Mouse (Mus musculus) liver, embryonic 14.5 days (tissue): ENCODE measurements around the gene Orc3. TPM values are rescaled to one million over a fixed set of nuclear protein-coding genes. Genes with fewer than 3 reads are reported as not detected.

ENCODE experiments used
- ATAC-seq: fragments of 200-750 bp; cut with Nextera tagmentation; 2 replicates; pipeline ENCODE4 v1.8.0; 2017; ENCODE audit warnings: moderate number of reproducible peaks, mild to moderate bottlenecking, moderate library complexity; ENCODE audit not compliant: insufficient read depth
- DNase-seq, 3 experiments: peaks; one replicate each; pipeline ENCODE4 v3.0.0-alpha.2; 2012 to 2013; ENCODE audit warnings: low read depth in 3 of 3, low spot score in 3 of 3
- H3K27ac ChIP-seq: fragments of 300-500 bp; sonication (generic); 2 replicates; pipeline ENCODE4 v1.5.1; 2014; ENCODE audit warnings: moderate library complexity, mild to moderate bottlenecking, control low read depth, inconsistent platforms
- H3K27me3 ChIP-seq: fragments of 300-500 bp; sonication (generic); 2 replicates; pipeline ENCODE4 v1.6.1; 2014; ENCODE audit warnings: mild to moderate bottlenecking, low read length, moderate library complexity; ENCODE audit not compliant: control insufficient read depth, insufficient read depth
- H3K36me3 ChIP-seq: fragments of 300-500 bp; sonication (generic); replicated peaks from 2 replicates; pipeline ENCODE4 v1.6.1; 2014; ENCODE audit warnings: low read depth; ENCODE audit not compliant: control insufficient read depth, insufficient read depth
- H3K4me1 ChIP-seq, 2 experiments: fragments of 200-500 bp in 1 of 2; fragments of 300-500 bp in 1 of 2; sonication (generic) in 1 of 2; replicated peaks; 2 replicates each; pipeline ENCODE4 v1.6.1; 2012 to 2014; ENCODE audit warnings: antibody characterized with exemption in 1 of 2, inconsistent platforms in 1 of 2, low read length in 1 of 2; ENCODE audit not compliant: control insufficient read depth in 2 of 2, insufficient read depth in 2 of 2
- H3K4me2 ChIP-seq: fragments of 300-500 bp; sonication (generic); 2 replicates; pipeline ENCODE4 v1.6.1; 2014; ENCODE audit warnings: low read depth, mild to moderate bottlenecking, control low read depth, moderate library complexity
- H3K4me3 ChIP-seq, 2 experiments: fragments of 200-500 bp in 1 of 2; fragments of 300-500 bp in 1 of 2; sonication (generic) in 1 of 2; 2 replicates each; pipeline ENCODE4 v1.5.1; 2012 to 2014; ENCODE audit warnings: low read depth in 2 of 2, low read length in 2 of 2, mild to moderate bottlenecking in 2 of 2, control low read depth in 1 of 2, inconsistent platforms in 1 of 2, moderate library complexity in 1 of 2; ENCODE audit not compliant: insufficient read depth in 1 of 2
- H3K9ac ChIP-seq: fragments of 300-500 bp; sonication (generic); replicated peaks from 2 replicates; pipeline ENCODE4 v1.6.1; 2014; ENCODE audit warnings: mild to moderate bottlenecking, control low read depth, moderate library complexity
- H3K9me3 ChIP-seq: fragments of 300-500 bp; sonication (generic); 2 replicates; pipeline ENCODE4 v1.6.1; 2016; ENCODE audit warnings: low read length, mixed read lengths; ENCODE audit not compliant: control insufficient read depth
- CTCF ChIP-seq: IDR thresholded peaks from 2 replicates; pipeline ENCODE4 v1.5.1; 2016; ENCODE audit warnings: antibody characterized with exemption, low read depth, control low read depth
- EP300 ChIP-seq: IDR thresholded peaks from 2 replicates; pipeline ENCODE4 v1.6.1; 2016; ENCODE audit warnings: antibody characterized with exemption, low read depth
- WGBS: fragments of 180-500 bp; shearing (Covaris S2); extraction: QIAGEN DNeasy Blood & Tissue Kit; methylation state at CpG from one replicate; pipeline ENCODE4 v1.1.7; 2014; ENCODE audit not compliant: insufficient replicate concordance; 5-methylcytosine and 5-hydroxymethylcytosine counted together
- polyA plus RNA-seq, 2 experiments: library from polyadenylated mRNA; depleted of rRNA in 1 of 2; stranded (reverse) in 1 of 2; unstranded in 1 of 2; fragments of >200 nt; fragmentation: Nextera tagmentation in 1 of 2; extraction: Ambion mirVana in 1 of 2; gene quantifications; 2 replicates each; pipeline versions ENCODE4 v1.2.1 to v1.2.3; 2012 to 2014

Gene Orc3
- polyA plus RNA-seq, 2 experiments: 21.9 to 45.0 TPM

GRCm38 (mm10) chr4:34653179-34653578, 38.4 kb upstream of the Orc3 start:
- peaks cover 7% of the 10 kb centered on the region for H3K36me3 ChIP-seq
- no peak overlapping the region for H3K4me2 ChIP-seq
- H3K9ac ChIP-seq: no peak overlapping the region
- no peak for DNase-seq
- H3K4me3 ChIP-seq: no peak overlapping the region
- WGBS: 77% methylated on average over 7 of the region's 7 CpGs
- no peak for ATAC-seq
- H3K4me1 ChIP-seq: no peaks in the 10 kb centered on the region
- no peak for TF ChIP-seq EP300
- H3K9me3 ChIP-seq: no peaks in the 10 kb centered on the region
- no peaks in the 10 kb centered on the region for H3K27me3 ChIP-seq
- no peak overlapping the region for H3K27ac ChIP-seq

GRCm38 (mm10) chr4:34644779-34645178, 30.0 kb upstream of the Orc3 start:
- H3K36me3 ChIP-seq: peaks cover 6% of the 10 kb centered on the region
- H3K4me2 ChIP-seq: no peak overlapping the region
- no peak overlapping the region for H3K27ac ChIP-seq
- H3K4me3 ChIP-seq: no peak overlapping the region
- TF ChIP-seq CTCF (no peak), EP300 (no peak)
- no peaks in the 10 kb centered on the region for H3K4me1 ChIP-seq
- no peak overlapping the region for H3K9ac ChIP-seq
- H3K27me3 ChIP-seq: no peaks in the 10 kb centered on the region
- H3K9me3 ChIP-seq: no peaks in the 10 kb centered on the region
- DNase-seq: no peak
- ATAC-seq: no peak

GRCm38 (mm10) chr4:34640731-34641130, 26.0 kb upstream of the Orc3 start:
- ATAC-seq (no peak), DNase-seq (no peak)
- TF ChIP-seq CTCF (no peak), EP300 (no peak)
- 73% methylated on average over 3 of the region's 3 CpGs for WGBS
- Histone ChIP-seq H3K27ac (no peak overlapping the region), H3K9ac (no peak overlapping the region), H3K27me3 (no peaks in the 10 kb centered on the region), H3K4me2 (no peak overlapping the region), H3K4me3 (no peak overlapping the region), H3K36me3 (peaks cover 6% of the 10 kb centered on the region), H3K9me3 (no peaks in the 10 kb centered on the region), H3K4me1 (no peaks in the 10 kb centered on the region)

- 69% methylated on average over 5 of the region's 5 CpGs for WGBS
- no peaks in the 10 kb centered on the region for H3K4me1 ChIP-seq
- no peak overlapping the region for H3K4me3 ChIP-seq
- H3K4me2 ChIP-seq: no peak overlapping the region
- H3K27me3 ChIP-seq: no peaks in the 10 kb centered on the region
- H3K36me3 ChIP-seq: peaks cover 6% of the 10 kb centered on the region
- ATAC-seq (no peak), DNase-seq (no peak)
- no peaks in the 10 kb centered on the region for H3K9me3 ChIP-seq
- H3K27ac ChIP-seq: no peak overlapping the region
- no peak overlapping the region for H3K9ac ChIP-seq
- no peak for TF ChIP-seq CTCF
- TF ChIP-seq EP300: no peak
These were observed 25.1 kb upstream of the Orc3 start for GRCm38 (mm10) chr4:34639745-34640364.

- TF ChIP-seq EP300 (no peak), CTCF (no peak)
- no peak for ATAC-seq
These were observed 23.1 kb upstream of the Orc3 start for GRCm38 (mm10) chr4:34637851-34638250.

More at GRCm38 (mm10) chr4:34637851-34638250, 23.1 kb upstream of the Orc3 start:
- Histone ChIP-seq H3K4me3 (no peak overlapping the region), H3K27ac (no peak overlapping the region), H3K36me3 (peaks cover 6% of the 10 kb centered on the region), H3K9me3 (no peaks in the 10 kb centered on the region), H3K4me2 (no peak overlapping the region), H3K9ac (no peak overlapping the region), H3K27me3 (no peaks in the 10 kb centered on the region), H3K4me1 (no peaks in the 10 kb centered on the region)
- DNase-seq: no peak
- WGBS: 66% methylated on average over 4 of the region's 4 CpGs
